Mouse (Mus musculus) spleen, adult 12 weeks (tissue): Measurements from ENCODE around the gene Abcf2.

Experiments
- DNase-seq: peaks from one replicate; pipeline ENCODE4 v3.0.0; 2022; ENCODE audit warnings: low spot score

Abcf2 gene

DNA sequence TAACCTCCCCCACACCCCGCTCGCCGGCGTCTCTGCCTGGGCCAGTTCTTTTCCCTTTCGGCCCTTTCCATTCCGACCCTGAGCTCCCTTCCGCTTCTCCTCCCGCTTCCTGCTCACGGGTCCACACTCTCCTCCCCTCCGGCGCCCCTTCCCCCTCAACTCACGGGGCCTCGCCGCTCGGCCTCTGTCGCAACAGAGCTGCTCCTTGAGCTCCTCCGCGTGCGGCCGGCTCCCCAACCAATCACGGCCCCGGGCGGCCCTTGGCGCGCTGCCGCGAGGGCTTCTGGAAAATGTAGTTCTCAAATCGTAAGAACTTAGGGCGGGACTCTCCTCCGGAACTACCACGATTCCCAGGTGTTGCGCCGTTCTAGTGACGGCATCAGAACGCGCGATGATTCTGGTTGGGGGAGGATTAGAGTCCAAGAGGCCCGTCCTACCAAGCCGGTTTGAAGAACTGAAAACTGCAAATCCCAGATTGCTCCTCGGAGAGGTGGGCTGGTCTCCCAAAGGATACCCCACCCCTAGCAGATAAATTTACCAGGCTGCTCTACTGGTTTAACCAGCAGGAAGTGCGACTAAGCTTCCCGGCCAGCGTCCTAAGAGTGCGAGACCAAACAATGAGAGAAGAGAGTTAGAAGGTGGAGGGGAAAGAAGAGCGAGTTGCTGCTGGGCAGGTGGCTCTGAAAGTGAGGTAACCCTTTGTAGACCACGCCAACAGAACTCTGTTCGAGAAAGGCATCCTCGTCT lies at the start of gene Abcf2:
Abcf2 (minus strand) TSS at position 285 of the 747 bp plus-strand sequence.
- DNase-seq, result peak; percentile 97

GRCm38 (mm10) chr5:24624822-24625120 lies 47.5 kb upstream of the Abcf2 start:
- no peak for DNase-seq

DNA sequence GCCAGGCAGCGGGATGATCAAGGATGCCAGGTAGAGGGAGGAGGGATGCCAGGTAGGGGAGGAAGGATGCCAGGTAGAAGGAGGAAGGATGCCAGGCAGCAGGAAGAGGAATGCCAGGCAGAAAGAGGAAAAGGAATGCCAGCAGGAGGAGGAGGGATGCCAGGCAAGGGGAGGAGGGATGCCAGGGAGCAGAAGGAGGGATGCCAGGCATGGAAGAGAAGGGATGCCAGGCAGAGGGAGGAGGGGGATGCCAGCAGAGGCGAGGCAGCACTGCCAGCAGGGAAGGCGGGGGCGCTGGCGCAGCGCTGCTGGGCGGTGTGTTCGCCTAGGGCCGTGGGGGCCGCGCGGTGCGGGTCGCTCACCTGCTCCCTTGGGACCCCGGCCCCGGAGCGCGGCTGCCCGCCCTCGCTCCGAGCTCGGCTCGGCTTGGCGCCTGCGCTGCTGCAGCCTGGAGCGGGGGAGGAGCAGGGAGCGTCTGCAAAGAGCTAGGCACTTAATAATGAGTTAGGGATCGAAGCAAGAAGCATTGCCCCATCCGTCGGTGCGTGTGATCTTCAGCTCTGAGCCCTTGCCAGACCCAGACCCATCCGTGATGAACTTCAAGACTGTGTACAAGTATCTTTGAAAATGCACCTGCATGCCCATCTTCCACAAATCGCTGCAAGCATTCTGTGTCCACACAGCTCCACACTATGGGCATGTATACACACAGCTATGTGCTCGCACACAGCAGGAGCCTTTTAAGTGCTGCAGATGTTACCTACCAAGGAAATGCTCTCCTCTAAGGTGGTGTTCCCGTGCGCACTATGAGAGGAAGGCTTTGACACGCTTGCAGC lies 46.9 kb upstream of the Abcf2 start, which contains the start of gene Smarcd3:
Smarcd3 (minus strand) TSS at position 426 of the 836 bp plus-strand sequence.
- DNase-seq, result no peak

DNA sequence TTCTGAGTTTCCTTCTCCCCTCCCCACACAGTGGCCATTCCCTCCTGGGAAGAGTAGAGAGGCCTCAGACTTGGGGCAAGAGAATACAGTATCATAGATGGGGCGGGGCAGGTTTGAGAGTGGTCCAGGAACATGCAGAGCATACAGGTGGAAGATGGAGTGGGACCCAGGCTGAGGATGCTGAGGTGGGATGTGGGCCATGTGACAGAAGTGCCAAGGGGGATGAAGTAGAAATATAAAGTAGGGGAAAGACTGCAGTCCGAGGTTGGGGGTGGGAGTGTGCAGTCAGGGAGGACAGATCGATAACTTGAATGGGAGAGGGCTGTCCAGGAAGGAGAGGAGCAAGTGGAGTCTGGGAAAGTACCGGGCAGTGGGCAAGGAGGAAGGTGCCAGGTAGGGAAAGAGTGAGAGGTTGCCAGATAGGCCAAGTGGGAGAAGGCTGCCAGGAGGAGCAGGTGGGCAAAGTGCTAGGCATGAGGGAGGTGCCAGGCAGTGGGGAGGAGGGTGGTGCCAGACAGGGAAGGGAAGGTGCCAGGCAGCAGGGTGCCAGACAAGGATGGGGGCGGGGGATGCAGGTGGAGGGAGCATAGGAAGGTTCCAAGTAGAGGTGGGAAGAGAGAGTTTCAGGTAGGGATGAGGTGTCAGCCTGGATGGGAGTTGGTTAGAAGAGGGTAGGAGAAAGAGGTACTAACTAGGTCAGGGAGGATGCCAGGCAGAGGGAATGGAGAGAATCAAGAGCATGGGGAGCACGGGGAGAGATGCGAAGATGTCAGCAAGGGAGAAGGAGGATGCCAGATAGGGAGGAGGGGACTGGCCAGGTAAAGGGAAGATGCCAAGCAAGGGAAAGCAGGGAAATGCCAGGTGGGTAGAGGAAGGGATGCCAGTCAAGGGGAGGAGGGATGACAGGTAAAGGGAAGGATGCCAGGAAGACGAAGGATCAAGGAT lies 46.0 kb upstream of the Abcf2 start:
- no peak for DNase-seq

DNA sequence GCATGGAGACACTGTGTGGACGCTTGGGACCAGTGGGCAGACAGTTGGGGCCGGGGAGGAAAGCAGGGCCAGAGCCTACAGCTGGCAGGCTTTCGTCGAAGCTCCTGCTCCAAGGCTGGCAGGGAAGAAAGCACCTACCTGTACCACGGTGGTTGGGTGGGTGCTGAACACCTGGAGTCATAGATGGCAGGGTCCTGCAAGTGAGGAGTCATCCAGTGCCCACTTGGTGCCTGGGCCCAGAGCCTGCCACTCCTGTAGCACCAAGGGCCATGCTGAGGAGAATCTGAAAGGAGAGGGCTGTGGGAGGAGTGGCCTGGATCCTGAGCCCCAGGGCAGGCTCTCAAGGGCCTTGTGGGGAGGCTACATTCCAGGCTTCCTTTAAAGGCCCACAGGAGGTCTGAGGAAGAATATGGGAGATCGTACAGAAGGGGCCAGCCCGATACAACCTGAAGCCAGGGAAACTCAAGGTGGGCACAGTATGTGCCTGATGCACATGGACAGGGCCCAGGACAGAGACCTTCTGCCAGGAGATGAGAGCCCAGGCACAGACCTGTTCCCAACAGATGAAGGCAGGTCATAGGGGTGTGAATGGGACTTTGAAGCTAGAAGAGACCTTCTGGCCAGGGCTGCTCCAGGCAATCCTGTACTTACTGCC lies 45.2 kb upstream of the Abcf2 start:
- no peak for DNase-seq

- no peak for DNase-seq
Observed at GRCm38 (mm10) chr5:24620626-24621025, 43.4 kb upstream of the Abcf2 start.

DNA sequence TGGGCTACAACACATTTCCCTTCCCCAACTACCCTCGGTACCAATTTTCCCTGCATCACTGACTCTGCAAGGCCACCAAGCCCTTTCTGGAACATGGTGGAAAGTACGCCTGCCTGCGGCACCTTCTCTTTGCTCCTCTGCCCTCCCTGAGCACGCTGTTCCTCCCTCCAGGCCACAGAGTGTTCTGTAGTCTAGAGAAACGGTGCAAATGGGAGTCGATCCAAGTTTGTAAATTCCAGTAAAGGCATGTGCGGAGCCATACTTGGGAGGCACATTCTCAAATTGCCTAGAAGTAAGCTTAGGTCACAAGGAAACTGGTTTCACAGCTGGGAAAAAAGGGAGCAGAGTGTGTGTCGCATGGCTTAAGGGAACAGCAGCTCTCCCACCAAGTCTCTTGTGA lies 42.8 kb upstream of the Abcf2 start:
- no peak for DNase-seq

DNA sequence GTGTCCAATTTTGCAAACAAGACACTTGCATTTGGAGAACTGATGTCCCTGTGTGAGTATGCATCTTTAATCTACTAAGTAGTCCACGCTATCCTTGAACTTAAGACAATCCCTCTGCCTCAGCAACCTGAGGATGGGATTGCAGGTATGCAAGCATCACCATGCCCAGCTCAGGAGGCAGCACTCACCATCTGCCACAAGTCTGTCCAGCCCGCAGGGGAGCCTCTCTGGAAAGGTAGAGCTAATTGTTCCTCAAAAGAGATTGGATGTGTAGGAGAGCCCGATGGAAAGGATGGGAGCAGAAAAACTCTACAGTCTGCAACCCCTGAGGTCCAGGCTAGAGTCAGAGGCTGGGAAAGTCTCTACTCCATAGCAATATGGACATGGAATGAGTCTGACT lies 41.7 kb upstream of the Abcf2 start:
- no peak for DNase-seq

DNA sequence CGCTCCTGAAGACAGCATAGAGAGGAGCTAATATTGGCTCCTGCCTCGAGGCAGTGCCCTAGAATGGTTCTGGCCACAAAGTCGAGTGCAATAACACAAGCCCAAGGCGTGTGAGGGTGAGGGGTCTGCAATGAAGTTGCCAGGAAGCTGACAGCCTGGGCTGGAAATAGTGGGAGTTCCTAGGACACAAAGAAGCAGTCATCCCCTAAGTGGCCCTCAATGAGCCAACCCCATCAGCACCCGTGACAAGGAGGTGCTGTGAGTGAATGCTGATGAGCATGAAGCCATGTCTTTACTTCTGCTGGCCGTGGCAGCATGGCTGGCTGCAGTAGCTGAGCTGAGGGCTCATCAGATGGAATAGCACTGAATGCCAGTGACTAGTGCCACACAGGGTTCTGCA lies 37.8 kb upstream of the Abcf2 start:
- no peak for DNase-seq

DNA sequence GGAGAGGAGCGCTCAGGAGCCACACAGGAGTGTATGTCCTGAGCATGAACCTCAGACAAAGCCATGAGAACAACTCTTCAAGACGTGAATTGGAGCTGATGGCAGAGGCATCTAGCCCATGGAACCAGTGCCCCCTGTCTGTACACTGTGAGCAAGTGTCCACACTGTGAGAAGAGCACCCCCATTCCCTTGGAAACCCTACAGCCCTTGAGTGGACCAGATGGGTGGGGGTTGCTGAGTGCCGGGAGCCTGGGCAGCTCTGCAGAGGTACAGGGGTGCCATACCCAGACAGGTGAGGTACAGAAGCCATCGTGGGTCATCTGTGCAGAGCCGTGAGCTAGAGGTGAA lies 35.0 kb upstream of the Abcf2 start:
- DNase-seq, result no peak

GRCm38 (mm10) chr5:24611366-24612301 lies 34.4 kb upstream of the Abcf2 start:
- DNase-seq, result no peak

GRCm38 (mm10) chr5:24609388-24609787 lies 32.1 kb upstream of the Abcf2 start:
- no peak for DNase-seq

GRCm38 (mm10) chr5:24605980-24606665 lies 28.9 kb upstream of the Abcf2 start:
- DNase-seq, result no peak

- DNase-seq, result no peak
Observed at GRCm38 (mm10) chr5:24605321-24605979, 28.2 kb upstream of the Abcf2 start.

DNA sequence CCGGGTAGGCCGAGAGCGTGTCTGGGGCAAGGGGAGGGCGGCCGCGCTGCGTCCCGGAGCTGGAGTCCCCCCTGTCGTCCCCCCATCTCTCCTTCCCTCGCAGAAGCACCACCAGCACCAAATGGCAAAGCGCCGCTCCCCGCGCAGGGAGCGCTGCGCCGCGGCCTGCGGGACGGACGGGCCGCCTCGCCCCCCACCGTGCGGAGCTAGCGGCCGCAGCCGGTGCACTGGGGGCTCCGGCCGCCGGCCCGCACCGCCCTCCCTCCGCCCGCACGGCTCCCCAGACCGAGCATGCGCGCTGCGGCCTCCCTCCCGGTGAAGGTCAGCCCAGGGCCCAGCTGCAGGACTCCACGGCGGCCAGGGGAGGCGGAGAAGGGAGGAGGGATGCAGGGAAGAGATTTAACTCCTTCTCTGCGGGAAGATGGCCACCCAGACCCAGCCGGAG lies 27.4 kb upstream of the Abcf2 start:
- DNase-seq, result no peak

DNA sequence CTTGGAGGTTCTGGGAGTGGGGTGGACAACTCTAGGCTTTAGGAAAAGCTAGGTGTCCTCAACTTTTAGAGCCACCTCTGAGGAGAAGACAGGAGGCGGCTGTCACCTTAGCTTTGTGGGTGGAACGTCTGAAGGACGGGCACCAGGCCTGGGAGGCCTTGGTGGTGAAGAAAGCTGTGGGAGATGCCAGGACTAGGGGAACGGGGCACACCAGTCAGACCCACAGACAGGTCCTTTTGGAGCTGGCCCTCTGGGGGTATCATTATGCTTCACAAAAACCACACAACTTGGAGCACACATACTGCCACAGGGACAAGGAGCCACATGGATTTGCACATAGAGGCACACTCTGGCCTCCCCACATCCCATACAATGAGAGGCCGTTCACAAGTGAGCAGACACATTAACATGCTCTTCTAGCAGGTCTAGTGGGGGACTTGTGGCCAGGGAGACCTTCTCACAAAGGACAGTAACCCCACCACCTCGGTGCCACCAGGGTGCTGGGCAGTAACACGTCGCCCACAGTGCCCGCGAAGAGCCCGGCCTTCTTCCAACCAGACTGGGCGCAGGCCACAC lies 26.9 kb upstream of the Abcf2 start:
- no peak for DNase-seq

DNA sequence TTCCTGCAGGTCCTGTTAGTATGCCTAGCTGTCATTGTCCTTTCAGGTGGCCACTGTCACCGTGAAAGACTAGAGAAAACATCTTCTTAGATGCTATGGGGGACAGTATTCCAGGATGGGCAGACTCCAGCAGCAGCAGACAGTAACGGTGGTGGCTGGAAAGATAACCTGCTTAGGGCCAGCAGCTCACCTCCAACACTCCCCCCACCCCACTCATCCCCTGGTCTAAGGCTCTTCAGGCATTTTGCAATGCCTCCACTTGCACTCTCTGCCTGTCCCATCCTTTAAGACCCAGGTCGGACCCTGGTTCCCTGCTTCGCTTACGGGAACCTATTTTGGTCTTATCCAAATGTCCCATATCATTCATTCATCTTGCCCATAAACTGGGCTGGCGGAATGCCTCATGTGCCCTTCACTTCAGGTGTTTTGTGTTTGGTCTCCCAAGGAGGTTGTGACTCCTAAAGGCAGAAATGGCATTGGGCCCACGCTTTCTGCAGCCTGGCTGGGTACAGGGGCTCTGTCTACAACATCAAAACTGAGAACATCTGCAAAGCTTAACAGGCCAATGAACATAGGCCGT lies 26.3 kb upstream of the Abcf2 start:
- DNase-seq, result no peak

- no peak for DNase-seq
Observed at GRCm38 (mm10) chr5:24602751-24603343, 25.6 kb upstream of the Abcf2 start.
